Mouse (Mus musculus): Measurements from ENCODE around the gene Tnfaip8l1.

Gene Tnfaip8l1

DNA sequence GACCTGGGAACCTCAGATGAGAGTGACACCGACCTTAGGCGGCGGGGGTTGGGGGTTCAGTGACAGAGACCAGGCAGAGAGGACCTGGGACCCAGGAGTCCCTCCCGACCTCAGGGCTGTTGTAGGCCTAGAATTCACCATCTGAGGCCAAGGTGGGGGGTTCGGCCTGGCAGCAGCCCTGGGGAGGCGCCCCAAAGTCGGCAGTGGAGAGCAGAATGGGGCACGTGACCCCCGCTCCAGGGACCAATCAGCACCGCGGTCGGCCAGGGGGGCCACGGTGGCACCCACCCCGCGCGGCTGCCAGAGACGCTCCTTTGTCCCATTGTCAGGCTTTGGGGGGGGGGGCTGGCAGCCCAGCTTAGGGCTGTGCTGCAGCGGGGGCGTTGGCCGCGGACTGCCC lies 22.9 kb upstream of the Tnfaip8l1 start:
- no peak for DNase-seq (ENCODE audit: low spot score in 2 of 2)

DNA sequence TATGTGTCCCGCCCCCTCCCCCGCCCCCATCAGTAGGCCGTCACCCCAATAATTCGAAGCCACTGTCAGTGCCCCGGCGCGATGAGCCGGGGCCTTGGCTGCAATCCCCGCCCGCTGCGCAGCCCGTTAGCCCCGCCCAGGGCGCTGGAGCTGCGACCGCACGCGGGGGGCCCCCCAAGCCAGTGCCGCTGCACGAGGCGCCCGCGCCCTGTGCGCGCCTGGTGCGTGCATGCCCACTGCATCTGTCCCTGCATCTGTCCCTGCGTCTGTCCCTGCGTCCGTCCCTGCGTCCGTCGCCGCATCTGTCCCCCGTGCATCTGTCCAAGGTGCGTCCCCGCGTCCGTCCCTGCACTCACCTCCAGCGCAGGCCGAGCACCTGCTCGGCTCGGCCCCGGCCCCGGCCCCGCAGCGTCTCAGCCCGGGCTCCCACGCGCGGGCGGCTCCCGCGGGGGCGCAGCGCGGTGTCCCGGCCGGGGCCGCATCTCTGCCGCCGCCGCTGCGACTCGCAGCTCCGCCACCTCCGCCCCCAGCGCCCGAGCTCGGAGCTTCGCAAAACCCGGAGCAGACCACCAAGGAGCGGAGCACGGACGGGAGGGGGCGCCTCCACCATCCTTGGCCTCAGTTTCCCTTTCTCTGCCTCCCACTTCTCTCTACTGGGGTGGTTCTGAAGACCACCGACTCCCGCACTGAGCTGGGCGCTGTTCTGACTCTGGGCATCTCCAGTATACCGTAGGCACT lies 22.2 kb upstream of the Tnfaip8l1 start, which contains the start of gene Sema6b:
TSS of gene Sema6b (minus strand) at position 486 of the 738 bp plus-strand sequence.
- peak in 1 of 2 experiments; percentile 75 for DNase-seq (ENCODE audit: low spot score in 2 of 2)

DNA sequence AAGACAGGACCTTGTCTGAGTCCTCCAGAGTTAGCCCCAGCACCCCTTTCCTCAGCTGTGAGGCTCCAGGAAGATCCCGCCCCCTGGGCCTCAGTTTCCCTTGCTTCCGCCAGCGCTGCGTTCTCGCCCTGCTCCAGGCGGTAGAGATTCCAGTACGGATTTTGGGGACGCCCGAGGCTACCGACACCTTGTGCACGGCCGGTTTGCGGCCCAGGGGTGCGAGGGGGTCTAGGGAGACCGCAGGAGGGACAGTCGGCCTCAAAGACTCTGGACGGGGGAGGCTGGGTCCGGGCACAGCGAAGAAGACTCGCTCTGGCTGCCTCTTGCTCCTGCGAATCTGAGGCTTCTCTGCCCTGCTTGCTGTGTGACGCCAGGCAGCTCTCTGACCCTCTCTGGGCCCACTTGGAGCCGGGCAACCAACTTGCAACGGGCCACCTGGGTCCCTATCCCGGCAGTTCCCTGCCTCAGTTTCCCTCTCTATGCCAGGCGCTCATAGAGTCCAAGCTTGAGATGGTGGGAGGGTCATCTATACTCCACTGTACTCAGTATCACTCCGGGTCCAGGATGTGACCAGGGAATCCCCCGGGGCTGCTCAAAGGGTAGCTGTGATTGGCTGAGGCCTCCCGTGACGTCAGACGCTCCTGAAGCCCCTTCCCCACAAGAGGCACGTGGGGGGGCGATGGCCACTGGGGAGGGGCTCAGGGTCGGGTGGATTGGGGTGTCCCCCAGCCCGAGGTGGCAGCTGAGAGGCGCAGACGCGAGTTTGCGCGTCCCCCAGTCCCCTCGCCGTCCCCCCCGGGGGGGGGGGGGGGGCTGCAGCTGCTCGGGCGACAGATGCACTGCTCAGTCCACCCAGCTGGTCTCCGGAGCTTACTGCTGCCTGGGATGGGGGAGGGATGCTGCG lies 20.3 kb upstream of the Tnfaip8l1 start:
- peak in 1 of 2 experiments; percentile 27 for DNase-seq (ENCODE audit: low spot score in 2 of 2)

DNA sequence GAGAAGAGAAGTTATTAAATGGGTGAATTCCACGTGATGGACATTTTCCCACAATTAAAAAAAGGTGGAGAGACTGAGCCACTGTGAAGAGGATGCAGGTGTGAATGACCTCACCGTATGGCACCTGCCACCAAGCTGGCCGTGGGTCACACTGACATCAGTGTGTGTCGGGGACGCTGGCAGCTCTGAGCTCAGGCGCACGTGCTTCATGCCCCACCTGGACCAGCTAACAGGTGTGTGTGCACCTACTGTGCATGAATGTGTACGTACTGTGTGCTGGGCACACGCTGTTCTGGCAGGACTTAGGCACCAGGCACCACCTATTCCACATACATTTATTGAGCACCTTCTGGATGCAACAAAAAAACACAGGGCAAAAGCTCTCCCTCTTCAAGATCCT lies 17.7 kb upstream of the Tnfaip8l1 start:
- no peak for DNase-seq (ENCODE audit: low spot score in 2 of 2)

DNA sequence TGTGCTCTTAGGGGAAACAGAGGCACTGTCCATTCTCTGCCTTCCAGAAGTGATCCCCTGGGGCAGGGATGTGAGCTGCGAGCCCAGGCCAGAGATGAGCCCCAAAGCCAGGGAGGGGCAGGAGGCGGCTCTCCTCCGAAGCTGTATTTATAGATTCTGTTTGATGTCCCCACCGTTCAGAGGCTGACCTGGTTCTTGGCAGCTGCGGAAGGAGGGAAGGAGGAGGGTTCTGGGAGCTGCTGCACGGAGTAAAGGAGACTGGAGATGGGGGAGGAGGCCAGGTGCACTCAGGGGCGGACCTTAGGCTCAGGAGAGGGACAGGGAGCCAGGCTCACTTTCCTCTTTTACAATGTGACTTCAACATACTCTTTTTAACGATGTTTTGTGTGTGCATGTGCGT lies 16.1 kb upstream of the Tnfaip8l1 start:
- no peak for DNase-seq (ENCODE audit: low spot score in 2 of 2)

DNA sequence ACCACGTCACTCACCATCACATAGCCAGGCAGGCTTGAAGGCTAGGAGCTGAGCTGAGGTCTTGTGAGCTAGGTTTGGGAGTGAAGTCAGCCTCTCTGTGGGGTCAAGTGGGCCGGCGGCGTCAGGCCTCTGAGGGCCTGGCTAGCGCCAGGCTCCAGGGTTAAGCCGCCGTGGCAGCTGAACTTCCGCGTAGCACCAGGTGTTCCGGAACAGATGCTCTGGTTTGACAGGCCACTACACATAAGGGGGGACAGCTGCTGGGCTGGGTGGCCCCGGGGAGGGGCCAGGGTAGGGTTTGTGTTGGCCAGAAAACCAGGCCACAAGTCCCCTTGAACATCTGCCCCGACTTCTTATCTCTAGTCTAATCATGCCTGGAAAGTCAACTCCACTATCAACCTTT lies 14.9 kb upstream of the Tnfaip8l1 start:
- DNase-seq (ENCODE audit: low spot score in 2 of 2): no peak

DNA sequence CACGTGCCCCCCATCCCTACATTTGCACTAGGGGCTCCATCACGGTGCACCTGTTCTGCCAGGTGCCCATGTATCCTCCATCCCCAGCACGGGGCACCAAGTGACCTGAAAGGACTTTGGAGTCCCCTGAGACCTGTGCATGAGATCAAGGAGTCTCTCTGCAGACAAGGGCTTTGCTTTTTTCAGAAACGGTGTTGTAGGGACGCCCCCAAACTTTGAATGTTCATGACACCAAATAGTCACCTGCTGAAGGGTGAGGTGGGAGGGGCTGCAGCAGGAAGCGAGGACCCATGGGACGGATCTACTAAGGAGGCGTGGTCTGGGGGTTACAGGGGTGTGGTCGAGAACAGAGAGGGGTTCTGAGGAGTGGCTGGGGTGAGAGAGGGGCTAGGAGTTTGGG lies 14.0 kb upstream of the Tnfaip8l1 start:
- no peak for DNase-seq (ENCODE audit: low spot score in 2 of 2)

DNA sequence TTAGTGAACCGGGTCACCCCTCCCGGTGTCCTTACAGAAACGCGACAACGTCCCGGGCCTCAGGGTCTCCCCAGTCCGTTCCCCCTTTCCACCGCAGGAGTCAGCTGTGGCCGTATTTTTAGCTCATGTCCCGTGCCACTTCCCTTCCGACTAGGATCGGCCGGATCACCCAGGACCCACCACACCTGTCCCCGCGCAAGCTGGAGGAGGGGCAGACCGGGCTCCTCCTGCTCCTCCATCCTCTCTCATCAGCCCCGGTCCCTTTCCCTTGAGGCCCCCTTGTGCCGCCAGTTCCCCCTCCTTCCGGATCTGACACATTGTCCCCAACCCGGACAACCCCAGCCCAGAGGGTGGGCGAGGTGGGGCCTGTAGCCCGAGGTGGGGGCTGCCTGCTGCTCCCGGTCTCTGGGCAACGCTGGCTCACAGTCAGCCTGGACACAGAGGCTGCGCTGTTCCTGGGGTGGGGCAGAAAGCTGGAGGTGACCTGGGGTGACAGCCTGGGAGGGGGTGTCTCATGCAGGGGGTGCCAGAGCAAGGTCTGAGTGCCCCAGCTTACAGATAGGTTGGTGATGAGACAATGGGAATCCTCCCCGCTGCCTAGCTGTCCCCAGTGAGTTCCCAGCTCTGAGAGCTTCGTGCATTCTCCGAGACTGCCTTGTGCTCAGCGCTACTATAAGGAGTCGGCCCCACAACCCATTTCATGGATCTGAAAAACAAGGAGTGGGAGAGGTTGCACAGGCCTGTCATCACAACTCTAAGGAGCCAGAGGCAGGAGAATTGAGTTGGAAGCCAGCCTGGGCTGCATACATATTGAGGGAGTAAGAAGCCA lies 13.3 kb upstream of the Tnfaip8l1 start:
- DNase-seq (ENCODE audit: low spot score in 2 of 2): no peak

DNA sequence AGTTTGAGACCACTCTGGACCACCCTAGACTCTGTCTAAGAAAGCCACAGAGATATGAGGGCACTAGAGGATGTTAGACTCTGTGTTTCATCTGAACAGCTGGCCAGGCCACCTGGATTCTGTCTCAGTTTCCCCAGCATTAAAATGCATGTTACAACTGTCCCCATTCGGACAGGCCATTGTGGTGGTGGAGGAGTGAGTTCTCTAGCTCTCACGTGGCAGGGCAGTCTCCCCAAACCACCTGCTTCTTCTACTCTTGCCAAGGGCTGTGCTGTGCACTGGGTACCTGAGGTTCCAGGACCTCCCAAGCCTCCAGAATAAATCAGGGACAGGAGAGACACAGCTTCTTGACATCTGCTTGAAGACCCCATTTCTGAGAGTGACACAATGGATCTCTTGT lies 12.4 kb upstream of the Tnfaip8l1 start:
- no peak for DNase-seq (ENCODE audit: low spot score in 2 of 2)

DNA sequence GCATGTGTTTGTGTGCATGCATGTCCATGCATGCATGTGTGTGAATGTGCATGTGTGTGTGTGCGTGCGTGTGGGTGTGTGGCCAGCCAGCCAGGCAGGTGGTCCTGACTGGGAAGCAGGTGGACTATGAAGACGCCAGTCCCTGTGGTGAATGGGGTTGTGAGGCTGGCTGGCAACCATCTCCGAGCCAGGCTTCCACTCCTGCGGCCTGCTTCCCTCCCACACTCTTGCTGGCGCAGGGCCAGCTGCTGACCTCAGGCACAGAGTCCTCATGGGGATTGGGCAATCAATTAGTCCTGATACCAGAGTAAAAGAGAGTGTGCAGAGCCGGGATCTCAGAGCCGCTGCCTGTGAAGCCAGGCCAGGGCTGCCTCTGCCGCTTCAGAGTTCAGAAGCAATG lies 8.6 kb upstream of the Tnfaip8l1 start:
- no peak for DNase-seq (ENCODE audit: low spot score in 2 of 2)

DNA sequence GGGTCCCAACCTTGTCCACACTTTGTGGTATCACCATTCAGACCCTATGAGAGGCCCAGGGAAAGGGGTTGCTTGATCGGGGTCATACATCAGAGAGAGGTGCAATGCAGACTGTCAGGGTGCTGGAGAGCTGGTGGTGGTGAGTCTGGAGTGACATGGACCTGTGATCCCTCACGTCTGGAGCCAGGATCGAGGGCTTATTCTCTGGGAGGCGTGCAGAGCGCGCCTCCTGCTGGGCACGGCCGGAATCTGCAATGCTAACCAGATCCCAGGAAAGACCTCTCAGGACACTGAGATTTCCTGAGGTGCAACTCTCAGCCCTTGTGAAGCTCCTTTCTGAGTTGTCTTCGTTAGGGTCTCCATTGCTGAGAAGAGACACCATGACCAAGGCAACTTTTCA lies 2.5 kb upstream of the Tnfaip8l1 start:
- peak in 1 of 2 experiments; percentile 53 for DNase-seq (ENCODE audit: low spot score in 2 of 2)

DNA sequence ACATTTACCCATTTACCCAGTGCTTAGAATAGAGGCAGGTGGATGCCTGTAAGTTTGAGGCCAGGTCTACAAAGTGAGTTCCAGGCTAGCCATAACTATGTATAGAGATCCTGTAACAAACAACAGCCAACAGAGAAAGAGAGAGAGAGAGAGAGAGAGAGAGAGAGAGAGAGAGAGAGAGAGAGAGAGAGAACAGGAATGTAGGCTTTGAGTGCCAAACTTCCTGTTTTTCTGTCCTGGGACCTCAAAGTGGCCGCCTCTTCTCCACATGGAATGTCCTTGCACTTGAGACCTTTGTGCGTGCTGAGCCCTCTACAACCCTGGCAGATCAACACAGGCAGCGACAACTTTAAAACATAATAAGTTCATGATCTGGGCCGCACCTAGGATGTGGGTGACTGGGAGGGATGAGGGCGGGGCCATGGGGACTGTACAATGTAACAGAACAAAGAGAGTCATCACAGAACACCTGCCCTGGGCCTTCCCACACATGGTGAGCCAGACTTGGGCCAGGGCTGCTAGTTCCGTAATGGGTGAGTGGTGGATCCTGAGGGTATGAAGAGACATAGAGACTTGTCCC lies 1.3 kb downstream of the Tnfaip8l1 start:
- DNase-seq (ENCODE audit: low spot score in 2 of 2): no peak

DNA sequence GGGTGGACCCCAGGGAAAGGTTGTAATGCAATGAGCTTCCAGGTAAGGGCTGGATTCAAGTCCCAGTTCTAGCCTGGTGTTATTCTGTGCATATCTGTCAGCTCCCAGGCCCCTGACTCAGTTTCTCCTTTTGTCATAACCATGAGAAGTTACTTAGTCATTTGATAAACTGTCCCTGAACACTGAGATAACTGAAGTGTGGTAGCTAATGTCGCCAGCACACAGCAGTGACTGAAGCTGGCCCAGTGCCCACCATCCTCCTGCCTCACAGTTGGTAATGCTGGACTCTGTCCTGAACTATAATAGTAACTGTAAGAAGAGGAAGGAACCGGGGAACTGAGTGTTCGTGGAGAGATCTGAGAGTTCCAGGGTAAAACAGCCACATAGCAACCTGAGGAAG lies 2.2 kb downstream of the Tnfaip8l1 start:
- DNase-seq (ENCODE audit: low spot score in 2 of 2): no peak

DNA sequence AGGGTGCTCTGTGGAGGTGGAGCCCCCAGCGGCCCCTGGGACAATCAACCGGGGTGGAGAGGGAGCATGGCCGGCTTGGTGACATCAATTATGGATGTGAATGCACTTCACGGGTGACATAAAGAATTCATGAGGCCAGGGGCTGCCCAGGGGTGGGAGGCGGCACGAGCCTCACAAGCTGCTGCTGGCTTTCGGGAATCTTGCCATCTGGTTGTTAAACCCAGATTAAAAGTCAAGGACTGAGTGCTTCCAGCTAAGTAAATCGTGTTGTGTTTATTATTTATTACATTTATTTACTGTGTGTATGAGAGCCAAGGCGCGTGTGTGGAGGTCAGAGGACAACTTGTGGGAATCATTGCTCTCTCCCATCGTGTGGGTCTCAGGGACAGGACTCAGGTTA lies 3.4 kb downstream of the Tnfaip8l1 start:
- no peak for DNase-seq (ENCODE audit: low spot score in 2 of 2)

DNA sequence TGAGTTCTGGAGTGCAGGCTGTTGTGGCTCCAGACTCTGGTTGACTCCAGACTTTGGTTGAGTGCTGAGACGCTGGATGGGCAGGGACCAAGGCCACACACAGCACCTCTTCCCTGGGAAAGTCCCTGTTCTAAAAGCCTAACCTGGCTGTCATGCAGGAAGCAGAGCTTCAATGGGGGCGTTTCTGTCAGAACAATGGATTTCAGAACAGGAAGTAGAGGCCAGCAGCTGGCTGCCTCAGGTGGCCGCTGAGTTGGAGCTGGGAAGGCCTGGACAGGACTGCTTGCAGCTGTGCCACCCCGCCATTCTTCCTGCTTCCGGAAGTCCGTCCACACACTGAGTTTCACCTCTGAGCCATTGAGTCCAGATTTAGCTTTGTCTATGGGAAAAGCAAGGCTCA lies 7.6 kb downstream of the Tnfaip8l1 start:
- no peak for DNase-seq (ENCODE audit: low spot score in 2 of 2)

DNA sequence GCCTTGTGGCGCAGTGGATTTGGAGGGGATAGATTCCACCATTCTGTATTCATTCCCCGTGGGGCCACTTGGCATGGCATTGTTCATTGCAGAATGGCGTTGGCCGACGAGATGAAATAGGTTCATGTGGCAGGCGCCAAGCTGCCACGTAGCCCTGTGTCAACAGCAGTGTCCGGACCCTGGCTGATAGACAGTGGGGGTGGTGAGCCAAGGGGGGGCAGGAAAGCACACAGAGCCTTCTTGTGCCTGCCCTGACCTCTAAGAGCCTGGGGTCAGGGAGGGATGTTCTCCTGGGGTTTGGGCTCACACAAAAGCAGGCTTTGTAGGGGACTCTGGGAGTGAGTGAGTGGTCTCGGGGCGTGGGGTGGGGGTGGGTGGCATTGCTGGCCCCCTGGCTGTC lies 8.4 kb downstream of the Tnfaip8l1 start:
- DNase-seq (ENCODE audit: low spot score in 2 of 2): no peak

DNA sequence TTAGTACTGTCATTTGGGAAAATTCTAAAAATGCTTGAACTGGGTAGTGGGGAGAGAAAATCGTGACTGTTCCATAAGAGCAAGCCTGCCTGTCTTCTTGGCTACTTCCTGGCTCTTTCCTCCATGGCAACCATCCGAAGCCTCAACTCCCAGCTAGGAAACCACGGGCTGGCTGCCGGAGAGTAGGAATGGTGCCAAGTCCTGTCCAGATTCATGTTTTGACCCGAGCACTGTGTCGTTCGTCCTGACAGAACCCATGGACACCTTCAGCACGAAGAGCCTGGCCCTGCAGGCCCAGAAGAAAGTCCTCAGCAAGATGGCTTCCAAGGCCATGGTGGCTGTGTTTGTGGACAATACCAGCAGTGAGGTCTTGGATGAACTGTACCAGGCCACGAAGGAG lies 9.2 kb downstream of the Tnfaip8l1 start:
- no peak for DNase-seq (ENCODE audit: low spot score in 2 of 2)

DNA sequence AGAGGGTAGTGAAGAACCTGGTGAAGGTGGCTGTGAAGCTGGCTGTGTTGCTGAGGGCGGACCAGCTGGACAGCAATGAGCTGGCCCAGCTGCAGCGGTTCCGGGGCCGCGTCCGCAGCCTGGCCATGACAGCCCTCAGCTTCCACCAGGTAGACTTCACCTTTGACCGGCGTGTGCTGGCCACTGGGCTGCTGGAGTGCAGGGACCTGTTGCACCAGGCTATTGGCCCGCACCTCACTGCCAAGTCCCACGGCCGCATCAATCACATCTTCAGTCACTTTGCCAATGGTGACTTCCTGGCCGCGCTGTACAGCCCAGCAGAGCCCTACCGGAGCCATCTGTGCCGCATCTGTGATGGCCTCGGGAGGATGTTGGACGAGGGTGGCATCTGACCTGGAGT lies 9.6 kb downstream of the Tnfaip8l1 start:
- DNase-seq (ENCODE audit: low spot score in 2 of 2): no peak

DNA sequence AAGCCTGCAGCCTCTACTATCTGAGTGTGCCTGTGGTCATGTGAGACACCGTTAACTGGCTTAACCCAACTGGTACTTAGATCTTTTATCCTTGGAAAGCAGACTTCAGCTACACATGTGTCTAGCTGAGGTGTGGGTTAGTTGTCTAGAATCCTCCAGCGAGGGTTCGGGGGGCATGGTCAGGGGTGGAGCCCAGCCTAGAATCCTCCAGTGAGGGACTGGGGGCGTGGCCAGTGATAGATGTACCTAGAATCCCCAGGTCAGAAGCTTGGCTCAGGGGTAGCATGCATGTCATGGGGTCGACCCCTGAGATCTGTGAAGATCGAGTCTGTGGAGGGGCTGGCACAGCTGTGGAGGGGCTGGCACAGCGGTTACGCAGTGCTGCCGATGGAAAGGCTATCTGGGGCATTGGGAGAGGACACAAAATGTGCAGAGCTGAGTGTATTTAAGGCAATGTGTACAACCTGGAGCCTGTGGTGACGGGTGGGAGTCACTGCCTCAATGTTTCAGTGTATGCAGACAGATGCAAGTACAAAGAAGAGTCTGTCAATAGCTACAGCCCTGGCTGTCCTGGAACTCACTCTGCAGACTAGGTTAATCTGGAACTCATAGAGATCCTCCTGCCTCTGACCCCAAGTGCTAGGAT lies 11.2 kb downstream of the Tnfaip8l1 start:
- DNase-seq (ENCODE audit: low spot score in 2 of 2): no peak

DNA sequence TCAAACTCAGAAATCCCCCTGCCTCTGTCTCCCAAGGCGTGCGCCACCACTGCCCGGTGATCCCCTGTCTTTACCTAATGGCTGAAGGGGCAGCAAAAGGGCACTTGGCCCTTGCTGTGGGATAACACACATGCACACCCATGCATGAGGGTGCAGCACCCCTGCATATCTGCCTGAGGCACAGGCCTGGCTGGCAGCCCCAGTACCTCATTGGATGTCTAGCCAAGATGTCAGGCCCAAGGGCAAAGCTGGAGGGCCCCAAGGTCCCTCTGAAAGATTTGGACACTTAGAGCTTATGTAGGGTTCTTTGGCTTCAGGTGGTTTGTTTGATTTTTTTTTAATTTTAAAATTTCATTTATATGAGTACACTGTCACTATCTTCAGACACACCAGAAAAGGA lies 13.1 kb downstream of the Tnfaip8l1 start:
- DNase-seq (ENCODE audit: low spot score in 2 of 2): no peak

DNA sequence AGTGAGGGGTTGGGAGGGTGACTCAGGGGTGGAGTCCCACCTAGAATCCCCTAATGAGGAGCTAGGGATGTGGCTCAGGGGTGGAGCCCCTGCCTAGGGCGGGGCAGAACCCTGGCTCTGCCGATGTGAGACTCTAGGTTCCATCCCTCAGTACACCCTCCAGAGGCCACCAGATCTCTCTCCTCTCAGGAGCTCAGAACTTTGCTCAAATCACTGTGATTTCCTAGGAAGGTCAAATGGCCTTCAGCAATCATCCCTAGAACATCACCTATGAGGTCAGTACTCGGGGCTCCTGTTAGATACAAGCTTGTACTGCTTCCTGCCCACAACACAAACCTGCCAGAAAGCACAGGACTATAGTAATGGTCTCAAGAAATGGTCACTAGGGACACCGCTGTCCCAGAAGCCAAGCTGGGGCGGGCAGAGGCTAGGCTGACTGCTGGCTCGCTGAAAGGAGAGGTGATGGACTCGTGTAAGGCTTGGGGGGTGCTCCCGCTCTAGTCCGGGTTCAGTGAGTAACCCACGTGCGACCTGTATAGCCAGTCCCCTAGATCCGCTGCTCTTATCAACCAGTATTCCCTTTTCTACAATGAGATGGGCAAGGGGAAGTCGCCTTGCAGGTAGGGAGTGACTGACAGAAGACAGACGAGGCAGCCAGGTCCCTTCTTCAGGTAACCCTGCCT lies 20.8 kb downstream of the Tnfaip8l1 start:
- no peak for DNase-seq (ENCODE audit: low spot score in 2 of 2)

All from frontal cortex, postnatal 14 days (tissue).